Mouse (Mus musculus): ENCODE results near the gene Plekhm2. TPM values are rescaled to one million over a fixed set of nuclear protein-coding genes. Genes with fewer than 3 reads are reported as not detected.
A peak's percentile ranks its signal among the peaks of the same experiment; 100 is the strongest.

The Plekhm2 gene
- polyA plus RNA-seq, 1 experiment: not detected

DNA sequence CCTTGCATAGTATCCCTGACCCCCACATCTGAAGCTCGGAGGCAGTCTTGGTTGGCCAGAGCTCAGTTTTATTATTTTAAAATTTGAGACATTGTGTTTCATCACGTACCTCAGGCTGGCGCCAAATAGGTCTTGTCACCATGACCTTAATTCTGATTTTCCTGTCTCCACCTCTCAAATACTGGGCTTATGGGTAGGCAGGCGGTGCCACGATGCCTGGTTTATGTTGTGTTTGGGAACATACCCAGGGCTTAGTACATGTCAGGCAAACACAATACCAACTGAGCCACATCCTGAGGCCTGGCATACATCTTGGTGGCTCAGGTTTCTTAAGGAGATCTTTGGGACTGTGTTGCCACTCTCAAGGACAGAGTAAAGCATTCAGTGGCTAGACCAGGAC, 42.1 kb downstream of the Plekhm2 start:
- peaks cover 16% of the 10 kb centered on the region for H3K4me1 ChIP-seq (ENCODE audit: control insufficient read depth, insufficient read depth, low read length)
- WGBS: 84% methylated on average over 5 of the region's 5 CpGs
- TF ChIP-seq CTCF (IDR thresholded peaks at IDR 0.05; ENCODE audit: insufficient read depth, low read depth, low read length): no peak
- TF ChIP-seq POLR2A (IDR thresholded peaks at IDR 0.05; ENCODE audit: insufficient read depth, low read depth, low read length): no peak
- no peak overlapping the region for H3K4me3 ChIP-seq (ENCODE audit: insufficient read depth, low read depth, low read length)
- H3K27ac ChIP-seq (ENCODE audit: insufficient read depth, low read depth, low read length): no peak overlapping the region

DNA sequence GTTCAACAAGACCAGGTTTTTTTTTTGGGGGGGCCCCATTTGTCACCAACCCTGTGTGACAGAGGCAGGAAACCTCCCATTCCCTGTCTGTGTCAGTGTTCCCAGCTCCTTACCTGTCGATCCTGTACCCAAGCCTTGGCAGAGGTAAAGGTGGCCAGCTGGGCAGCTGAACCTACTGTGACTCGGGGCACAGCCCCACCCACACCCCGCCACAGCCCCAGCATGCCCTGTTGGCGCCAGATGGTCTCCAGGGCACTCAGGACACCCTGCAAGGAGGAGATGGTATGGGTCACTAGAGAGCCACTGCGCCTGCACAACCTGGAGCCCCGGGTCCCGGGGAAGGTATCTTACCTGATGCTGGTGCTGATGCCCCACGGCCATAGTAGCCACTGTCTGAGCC, 42.6 kb downstream of the Plekhm2 start:
- TF ChIP-seq CTCF (IDR thresholded peaks at IDR 0.05; ENCODE audit: insufficient read depth, low read depth, low read length) (no peak), POLR2A (IDR thresholded peaks at IDR 0.05; ENCODE audit: insufficient read depth, low read depth, low read length) (no peak)
- WGBS: 80% methylated on average over 8 of the region's 8 CpGs
- peaks cover 20% of the 10 kb centered on the region for H3K4me1 ChIP-seq (ENCODE audit: control insufficient read depth, insufficient read depth, low read length)
- no peak overlapping the region for H3K27ac ChIP-seq (ENCODE audit: insufficient read depth, low read depth, low read length)
- no peak overlapping the region for H3K4me3 ChIP-seq (ENCODE audit: insufficient read depth, low read depth, low read length)

DNA sequence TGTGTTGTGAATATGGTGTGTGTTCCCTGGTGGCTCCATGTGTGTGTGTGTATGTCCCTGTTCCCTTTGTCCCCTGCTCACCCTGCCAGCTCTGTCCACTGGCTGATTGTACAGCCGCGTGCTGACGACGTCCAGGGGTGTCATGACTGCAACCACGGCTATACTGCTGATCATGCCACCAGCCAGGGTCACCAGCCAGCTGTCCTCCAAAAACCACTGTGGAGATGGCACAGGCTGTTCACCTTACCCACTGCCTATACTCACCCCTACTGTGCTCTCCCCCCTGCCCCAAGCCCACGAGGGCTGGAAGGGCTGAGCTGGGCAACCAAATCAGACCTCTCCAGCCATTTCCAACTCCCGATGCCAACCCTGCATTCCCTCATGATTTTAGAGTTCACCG, 43.4 kb downstream of the Plekhm2 start:
- Histone ChIP-seq H3K4me3 (ENCODE audit: insufficient read depth, low read depth, low read length) (no peak overlapping the region), H3K4me1 (ENCODE audit: control insufficient read depth, insufficient read depth, low read length) (peaks cover 20% of the 10 kb centered on the region), H3K27ac (ENCODE audit: insufficient read depth, low read depth, low read length) (no peak overlapping the region)
- WGBS: 88% methylated on average over 8 of the region's 8 CpGs
- no peak for TF ChIP-seq CTCF (IDR thresholded peaks at IDR 0.05; ENCODE audit: insufficient read depth, low read depth, low read length)
- no peak for TF ChIP-seq POLR2A (IDR thresholded peaks at IDR 0.05; ENCODE audit: insufficient read depth, low read depth, low read length)

DNA sequence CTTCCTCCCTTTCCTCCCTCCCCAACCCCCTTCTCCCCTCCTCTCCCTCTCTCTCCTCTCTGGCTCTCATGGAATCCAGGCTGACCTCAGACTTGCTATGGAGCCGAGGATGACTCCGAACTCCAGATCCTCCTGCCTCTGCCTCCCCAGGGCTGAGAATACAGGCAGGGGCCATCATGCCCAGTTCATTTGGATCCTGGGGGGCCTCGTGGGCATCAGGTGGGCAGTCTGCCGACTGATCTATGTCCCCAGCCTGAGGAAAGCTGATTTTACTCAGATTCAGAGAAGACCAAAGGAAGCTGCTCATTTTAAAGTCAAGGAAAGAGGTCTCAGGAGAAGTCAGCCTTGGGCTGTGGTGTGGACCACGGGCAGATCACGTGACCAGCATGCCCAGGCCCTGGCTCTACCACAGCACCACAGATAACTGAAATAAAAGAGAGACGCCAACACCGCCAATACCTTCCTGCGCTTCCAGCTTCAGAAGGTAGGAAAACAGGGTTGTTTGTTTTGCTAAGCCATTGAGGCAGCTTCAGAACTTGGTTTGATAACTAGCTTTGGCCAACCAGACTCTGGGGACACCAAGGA, 45.3 kb downstream of the Plekhm2 start:
- no peak overlapping the region for H3K4me3 ChIP-seq (ENCODE audit: insufficient read depth, low read depth, low read length)
- H3K4me1 ChIP-seq (ENCODE audit: control insufficient read depth, insufficient read depth, low read length): peaks cover 20% of the 10 kb centered on the region
- WGBS: 86% methylated on average over 9 of the region's 9 CpGs
- no peak overlapping the region for H3K27ac ChIP-seq (ENCODE audit: insufficient read depth, low read depth, low read length)
- TF ChIP-seq POLR2A (IDR thresholded peaks at IDR 0.05; ENCODE audit: insufficient read depth, low read depth, low read length): no peak
- no peak for TF ChIP-seq CTCF (IDR thresholded peaks at IDR 0.05; ENCODE audit: insufficient read depth, low read depth, low read length)

DNA sequence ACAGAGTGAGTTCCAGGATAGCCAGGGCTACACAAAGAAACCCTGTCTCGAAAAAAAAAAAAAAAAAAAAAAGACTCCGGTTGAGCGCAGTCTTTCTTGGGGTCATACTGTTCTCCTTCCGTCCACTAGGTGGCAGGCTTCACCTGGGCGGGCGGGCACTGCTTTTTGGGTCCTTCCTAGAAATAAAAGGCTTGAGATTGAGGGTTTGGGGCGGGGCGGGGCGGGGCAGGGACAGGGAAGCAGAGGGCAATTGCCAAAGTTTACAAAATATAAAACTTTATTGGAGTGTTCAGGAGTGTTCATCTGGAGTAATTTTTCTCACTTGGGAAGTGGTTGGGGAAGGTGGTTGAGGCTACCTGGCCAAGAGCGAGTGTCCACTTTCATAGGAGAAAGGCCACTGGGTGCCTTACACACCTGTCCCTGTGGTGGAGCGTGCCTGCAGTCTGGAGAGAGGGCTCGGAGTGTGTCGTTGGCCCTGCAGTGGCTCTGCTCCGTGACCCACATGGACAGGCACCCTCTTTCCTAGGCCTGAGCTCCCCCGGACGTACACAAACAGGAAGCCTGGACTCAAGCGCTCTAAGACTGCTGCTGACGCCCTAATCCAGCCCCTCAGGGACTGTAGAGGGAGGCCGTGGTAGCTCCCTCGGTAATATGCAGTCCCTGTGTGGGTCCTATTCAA, 46.0 kb downstream of the Plekhm2 start, which contains the start of gene Tmem82:
Gene Tmem82, minus strand, starts transcription at position 69 of the 679 bp plus-strand sequence.
- TF ChIP-seq CTCF (IDR thresholded peaks at IDR 0.05; ENCODE audit: insufficient read depth, low read depth, low read length) (peak; percentile 43), POLR2A (IDR thresholded peaks at IDR 0.05; ENCODE audit: insufficient read depth, low read depth, low read length) (no peak)
- H3K27ac ChIP-seq (ENCODE audit: insufficient read depth, low read depth, low read length): no peak within 1 kb of the TSS
- 32% methylated on average over 20 of the region's 20 CpGs for WGBS
- H3K4me3 ChIP-seq (ENCODE audit: insufficient read depth, low read depth, low read length): no peak within 1 kb of the TSS
- H3K4me1 ChIP-seq (ENCODE audit: control insufficient read depth, insufficient read depth, low read length): peaks cover 17% of the 10 kb centered on the region

DNA sequence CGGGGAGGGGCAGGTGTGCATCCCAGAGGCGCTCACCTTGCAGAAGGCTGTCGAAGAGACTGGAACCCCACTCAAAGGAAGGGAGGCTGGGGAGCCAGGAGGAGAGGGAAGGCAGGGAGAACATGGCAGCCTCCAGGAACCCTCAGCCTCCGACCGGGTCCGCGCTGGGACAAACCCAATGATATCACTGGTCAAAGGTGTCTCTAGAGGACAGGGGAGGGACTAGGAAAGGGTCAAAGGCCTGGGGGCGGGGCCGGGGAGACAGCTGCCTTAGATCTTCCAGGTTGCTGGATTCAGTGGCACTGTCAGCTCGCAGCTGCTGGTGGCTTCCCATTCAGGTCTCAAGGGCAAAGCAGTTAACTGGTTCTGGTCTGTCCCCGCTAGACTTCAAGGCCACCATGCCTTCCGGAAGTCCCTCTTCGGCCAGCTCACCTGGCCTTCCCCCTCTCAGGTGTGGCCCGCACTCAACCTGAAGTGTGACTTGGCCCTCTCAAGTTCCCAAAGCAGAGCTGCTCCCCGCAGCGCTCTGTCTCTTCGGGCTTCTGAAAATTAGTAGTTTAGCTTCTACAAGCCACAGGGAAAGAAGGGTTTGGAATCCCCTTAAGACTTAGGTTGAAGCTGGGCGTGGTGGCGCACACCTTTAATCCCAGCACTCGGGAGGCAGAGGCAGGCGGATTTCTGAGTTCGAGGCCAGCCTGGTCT, 46.7 kb downstream of the Plekhm2 start:
- TF ChIP-seq POLR2A (IDR thresholded peaks at IDR 0.05; ENCODE audit: insufficient read depth, low read depth, low read length): no peak
- TF ChIP-seq CTCF (IDR thresholded peaks at IDR 0.05; ENCODE audit: insufficient read depth, low read depth, low read length): no peak
- Histone ChIP-seq H3K27ac (ENCODE audit: insufficient read depth, low read depth, low read length) (no peak overlapping the region), H3K4me1 (ENCODE audit: control insufficient read depth, insufficient read depth, low read length) (peaks cover 14% of the 10 kb centered on the region), H3K4me3 (ENCODE audit: insufficient read depth, low read depth, low read length) (no peak overlapping the region)
- WGBS: 15% methylated on average over 22 of the region's 22 CpGs

DNA sequence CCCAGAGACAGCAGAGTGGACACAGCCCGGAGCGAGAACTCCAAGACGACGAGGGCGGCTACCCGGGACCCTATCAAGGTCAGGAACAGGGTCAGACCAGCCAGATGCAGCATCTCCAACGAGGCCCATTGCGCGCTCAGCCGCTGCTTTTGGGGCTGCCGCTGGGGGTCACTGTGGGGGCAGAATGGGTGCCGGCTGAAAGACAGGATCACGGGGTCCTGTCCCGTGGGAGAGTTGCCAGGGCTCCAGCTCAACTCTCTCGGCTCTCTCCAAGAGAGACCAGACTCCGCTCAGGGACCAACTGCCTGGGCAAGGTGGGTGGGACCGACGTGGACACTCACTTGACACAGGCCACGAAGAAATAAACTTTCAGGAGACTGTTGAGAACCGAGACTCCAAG, 47.4 kb downstream of the Plekhm2 start:
- WGBS: 8% methylated on average over 20 of the region's 20 CpGs
- TF ChIP-seq CTCF (IDR thresholded peaks at IDR 0.05; ENCODE audit: insufficient read depth, low read depth, low read length) (no peak), POLR2A (IDR thresholded peaks at IDR 0.05; ENCODE audit: insufficient read depth, low read depth, low read length) (no peak)
- Histone ChIP-seq H3K4me1 (ENCODE audit: control insufficient read depth, insufficient read depth, low read length) (peaks cover 14% of the 10 kb centered on the region), H3K4me3 (ENCODE audit: insufficient read depth, low read depth, low read length) (no peak overlapping the region), H3K27ac (ENCODE audit: insufficient read depth, low read depth, low read length) (no peak overlapping the region)

DNA sequence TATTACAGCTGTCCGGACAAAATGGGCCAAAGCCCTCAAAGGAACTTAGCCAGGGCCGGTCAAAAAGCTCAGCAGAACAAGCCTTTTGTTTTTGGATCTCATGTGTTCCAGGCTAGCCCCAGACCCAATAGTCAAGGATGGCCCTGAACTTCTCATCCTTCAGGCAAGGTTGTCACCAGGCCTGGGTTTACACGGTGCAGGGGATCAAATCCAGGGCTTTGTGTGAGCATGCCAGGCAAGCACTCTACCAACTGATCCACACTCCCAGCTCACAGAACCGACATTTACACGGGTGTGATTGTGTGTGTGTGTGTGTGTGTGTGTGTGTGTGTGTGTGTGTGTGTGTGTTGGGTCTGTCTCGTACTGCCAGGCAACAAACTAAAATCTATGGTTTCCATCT, 47.9 kb downstream of the Plekhm2 start:
- TF ChIP-seq CTCF (IDR thresholded peaks at IDR 0.05; ENCODE audit: insufficient read depth, low read depth, low read length) (no peak), POLR2A (IDR thresholded peaks at IDR 0.05; ENCODE audit: insufficient read depth, low read depth, low read length) (no peak)
- 76% methylated on average over 6 of the region's 6 CpGs for WGBS

DNA sequence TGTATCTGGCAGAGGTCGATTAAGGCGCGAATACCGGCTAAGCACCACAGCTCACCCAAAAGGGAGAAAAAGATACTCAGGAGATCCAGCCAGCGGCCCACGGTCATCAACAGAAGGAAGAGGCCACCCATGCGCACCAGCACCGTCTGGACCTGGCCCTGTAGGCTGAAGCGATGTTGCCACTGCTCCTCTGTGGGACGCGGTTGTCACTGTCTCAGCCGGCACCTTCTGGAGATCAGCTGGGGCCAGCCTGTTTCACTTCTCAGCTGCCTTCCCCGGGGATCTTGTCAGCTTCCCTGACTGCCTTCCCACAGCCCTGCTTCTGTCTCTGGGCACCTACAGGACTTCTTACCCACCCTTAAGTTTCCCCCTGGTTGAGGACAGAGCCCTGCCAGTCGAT, 49.8 kb downstream of the Plekhm2 start:
- Histone ChIP-seq H3K4me1 (ENCODE audit: control insufficient read depth, insufficient read depth, low read length) (peaks cover 14% of the 10 kb centered on the region), H3K27ac (ENCODE audit: insufficient read depth, low read depth, low read length) (no peak overlapping the region), H3K4me3 (ENCODE audit: insufficient read depth, low read depth, low read length) (no peak overlapping the region)
- WGBS: 94% methylated on average over 14 of the region's 14 CpGs
- TF ChIP-seq POLR2A (IDR thresholded peaks at IDR 0.05; ENCODE audit: insufficient read depth, low read depth, low read length) (no peak), CTCF (IDR thresholded peaks at IDR 0.05; ENCODE audit: insufficient read depth, low read depth, low read length) (no peak)

More for the DNA sequence above, 47.9 kb downstream of the Plekhm2 start:
- Histone ChIP-seq H3K4me3 (ENCODE audit: insufficient read depth, low read depth, low read length) (no peak overlapping the region), H3K4me1 (ENCODE audit: control insufficient read depth, insufficient read depth, low read length) (peaks cover 14% of the 10 kb centered on the region), H3K27ac (ENCODE audit: insufficient read depth, low read depth, low read length) (no peak overlapping the region)

Measured in olfactory bulb, adult 2 months (tissue).